Mouse (Mus musculus) left cerebral cortex, adult 11 months (tissue): ENCODE data around the gene Tcf7l1.

Experiments
- DNase-seq: peaks from one replicate; pipeline ENCODE4 v3.0.0; 2022; ENCODE audit warnings: low spot score

Tcf7l1 gene

DNA sequence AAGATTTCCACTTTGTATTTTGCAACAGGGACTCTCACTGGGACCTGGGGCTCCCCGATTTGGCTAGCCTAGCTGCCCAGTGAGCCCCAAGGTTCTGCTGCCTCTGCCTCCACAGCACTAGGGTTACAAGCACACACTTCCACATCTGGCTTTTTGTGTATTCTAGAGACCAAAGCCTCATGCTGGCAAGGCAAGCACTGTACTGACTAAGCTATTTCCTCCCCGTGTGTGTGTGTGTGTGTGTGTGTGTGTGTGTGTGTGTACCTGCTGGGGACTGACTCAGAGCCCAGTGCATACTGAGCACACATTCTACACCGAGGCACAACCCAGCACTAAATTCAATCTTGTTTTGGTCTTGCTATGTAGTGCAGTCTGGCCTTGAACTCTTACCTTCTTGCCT, 202.4 kb downstream of the Tcf7l1 start:
- DNase-seq = no peak

DNA sequence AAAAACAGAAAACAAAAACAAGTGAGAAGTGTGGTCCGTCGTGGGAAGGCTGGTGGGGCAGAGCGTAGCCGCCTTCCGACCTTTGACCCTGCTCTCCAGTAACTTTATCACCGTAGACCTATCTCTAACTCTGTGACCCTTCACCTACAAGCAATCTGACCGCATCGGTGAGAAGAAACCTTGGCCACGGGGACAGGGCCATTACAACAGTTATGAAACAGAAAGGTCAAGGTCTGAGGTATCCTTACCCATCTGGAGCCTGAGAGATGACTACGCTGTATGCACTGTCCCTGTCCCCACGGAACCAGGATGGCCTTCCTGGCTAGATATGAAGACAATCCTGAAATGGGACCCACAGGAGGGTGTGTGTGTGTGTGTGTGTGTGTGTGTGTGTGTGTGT, 204.9 kb downstream of the Tcf7l1 start:
- no peak for DNase-seq

DNA sequence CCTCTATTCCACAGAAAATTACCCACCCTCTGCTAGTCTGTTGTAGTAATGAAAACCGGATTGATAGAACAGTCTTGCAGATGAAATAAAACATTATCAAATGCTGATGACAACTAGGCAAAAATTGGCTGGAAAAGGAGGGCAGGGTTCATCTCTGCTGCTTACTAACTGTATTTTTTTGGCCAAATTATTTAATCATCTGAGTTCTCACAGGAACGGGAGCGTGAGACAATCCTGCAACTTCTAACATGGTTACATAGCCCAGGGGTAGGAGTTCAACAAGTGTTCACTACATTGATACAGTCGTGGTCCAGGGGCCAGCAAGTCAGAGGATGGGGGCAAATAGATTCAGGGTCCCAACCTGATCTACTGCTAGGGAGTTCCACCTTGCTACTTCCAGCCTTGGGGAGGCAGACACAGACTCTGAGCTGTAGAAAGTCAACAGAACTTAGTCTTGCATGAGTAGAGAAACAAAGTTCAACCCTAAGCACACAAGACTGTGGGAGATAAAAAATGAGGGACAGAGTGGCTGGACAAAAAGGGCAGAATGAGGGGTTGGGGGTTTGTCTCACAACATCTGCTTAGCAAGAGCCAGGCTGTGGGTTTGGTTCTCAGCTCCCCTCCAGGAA, 205.7 kb downstream of the Tcf7l1 start:
- DNase-seq = no peak

DNA sequence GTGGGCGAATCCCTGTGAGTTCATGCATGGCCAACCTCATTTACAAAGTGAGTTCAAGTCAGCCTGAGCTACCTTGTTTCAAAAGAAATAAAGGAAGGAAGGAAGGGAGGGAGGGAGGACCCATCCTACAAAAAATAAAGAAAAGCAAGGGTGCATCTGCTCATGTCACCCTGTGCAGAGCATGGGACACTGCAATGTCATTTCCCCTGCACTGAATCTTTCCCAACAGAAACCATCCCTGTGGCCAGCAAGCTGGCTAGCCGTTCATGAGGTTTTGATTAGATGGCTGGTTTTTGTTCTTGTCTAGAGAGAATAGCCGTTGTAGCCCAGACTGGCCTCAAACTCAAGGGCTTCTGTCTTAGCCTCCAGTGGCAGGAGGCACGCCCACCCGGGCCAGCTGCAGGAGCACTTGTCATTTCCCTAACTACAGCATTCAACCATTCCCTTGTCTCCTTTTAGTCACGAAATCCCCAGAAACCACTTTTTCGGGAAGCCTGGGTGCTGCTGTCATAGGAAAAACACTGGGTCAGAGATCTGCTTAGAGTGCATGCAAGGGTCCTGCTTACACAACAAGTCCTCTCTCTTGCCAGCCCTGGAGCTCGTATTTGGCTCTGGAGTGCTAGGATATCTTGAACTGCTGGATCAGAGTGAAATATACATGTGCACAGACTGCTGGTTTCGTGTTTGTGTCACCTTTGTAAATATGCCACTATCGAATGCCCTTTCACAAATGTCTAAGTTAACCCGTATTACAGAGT, 207.2 kb downstream of the Tcf7l1 start:
- no peak for DNase-seq
